8 mouse cellular contexts compared by ENCODE assay signal in genomic region chr5:69556628-69557403, GRCm38 (mm10). TPM values are rescaled to one million over a fixed set of nuclear protein-coding genes. Genes with fewer than 3 reads are reported as not detected.
DNase-seq lines count a peak whose midpoint lies in the region; ATAC-seq and TF ChIP-seq lines count a peak whose summit lies in the region.

Gene Guf1, plus strand, starts transcription at chr5:69556923.

- peaks cover 3% of the 10 kb centered on the region; the same call in 1 of the 2 replicates for H3K79me2 ChIP-seq in liver, adult 2 months (ENCODE audit: control insufficient read depth, insufficient read depth, low read length)
- H3K79me2 ChIP-seq in myocyte (ENCODE audit: control insufficient read depth, insufficient read depth): no peaks in the 10 kb centered on the region

- H3K9me3 ChIP-seq in heart, embryonic 11.5 days (replicated peaks; ENCODE audit: control insufficient read depth, low read length): no peaks in the 10 kb centered on the region
- H3K9me3 ChIP-seq in kidney, embryonic 16.5 days (ENCODE audit: low read length): no peaks in the 10 kb centered on the region

- H3K36me3 ChIP-seq in heart, embryonic 11.5 days (ENCODE audit: control insufficient read depth, insufficient read depth, low read length): no peaks in the 10 kb centered on the region
- H3K36me3 ChIP-seq in kidney, embryonic 16.5 days (ENCODE audit: insufficient read depth, low read length): peaks cover 14% of the 10 kb centered on the region; the same call in 1 of the 2 replicates
- H3K36me3 ChIP-seq in liver, adult 2 months (ENCODE audit: control insufficient read depth, insufficient read depth, low read length): peaks cover 12% of the 10 kb centered on the region
- peaks cover 5% of the 10 kb centered on the region for H3K36me3 ChIP-seq in myocyte (ENCODE audit: control insufficient read depth, insufficient read depth)
- H3K36me3 ChIP-seq in splenic B cell, adult 2 months (ENCODE audit: control insufficient read depth, insufficient read depth, low read length, poor library complexity, severe bottlenecking): 0 out of 2 replicates have a peak, but pooled peaks cover 4% of the 10 kb centered on the region

- peak within 1 kb of the TSS; percentile 91 for H3ac ChIP-seq in myocyte (ENCODE audit: control insufficient read depth, insufficient read length)

- peak within 1 kb of the TSS; percentile 85 for H3K9ac ChIP-seq in heart, embryonic 11.5 days (ENCODE audit: low read depth, low read length)
- H3K9ac ChIP-seq in kidney, embryonic 16.5 days (replicated peaks; ENCODE audit: low read length): peak within 1 kb of the TSS; percentile 97
- peak within 1 kb of the TSS; percentile 87 for H3K9ac ChIP-seq in liver, adult 2 months (ENCODE audit: low read depth, low read length)

- TF ChIP-seq CTCF in liver, adult 2 months (IDR thresholded peaks at IDR 0.05; ENCODE audit: low read depth, low read length): peak; percentile 18; the same call in 1 of the 2 replicates

- no peaks in the 10 kb centered on the region for H3K27me3 ChIP-seq in heart, embryonic 11.5 days (ENCODE audit: control insufficient read depth, insufficient read depth, low read length)
- H3K27me3 ChIP-seq in kidney, embryonic 16.5 days (ENCODE audit: insufficient read depth, low read length): no peaks in the 10 kb centered on the region
- H3K27me3 ChIP-seq in liver, adult 2 months (ENCODE audit: control insufficient read depth, insufficient read depth, low read length): no peaks in the 10 kb centered on the region
- H3K27me3 ChIP-seq in myocyte (ENCODE audit: control insufficient read depth, insufficient read depth, insufficient read length): no peaks in the 10 kb centered on the region
- H3K27me3 ChIP-seq in splenic B cell, adult 2 months (ENCODE audit: control insufficient read depth, insufficient read depth, low read length, poor library complexity, severe bottlenecking): no peaks in the 10 kb centered on the region

- peak within 1 kb of the TSS; percentile 72 for H3K4me2 ChIP-seq in heart, embryonic 11.5 days
- H3K4me2 ChIP-seq in kidney, embryonic 16.5 days (replicated peaks; ENCODE audit: low read depth, low read length): peak within 1 kb of the TSS; percentile 62
- H3K4me2 ChIP-seq in myocyte (ENCODE audit: low read depth): peak within 1 kb of the TSS; percentile 79

- WGBS in heart, embryonic 11.5 days (ENCODE audit: insufficient replicate concordance): under 1% methylated on average over 70 of the region's 72 CpGs
- under 1% methylated on average over 72 of the region's 72 CpGs for WGBS in kidney, embryonic 16.5 days
- under 1% methylated on average over 72 of the region's 72 CpGs for WGBS in liver, adult 2 months

- peak; percentile 96 to 97 for DNase-seq in B cell, adult 2 months
- peak; percentile 97 for DNase-seq in brain, adult 2 months (ENCODE audit: low read depth, low spot score)
- peak; percentile 75 for DNase-seq in liver, adult 2 months (ENCODE audit: extremely low read depth, low read depth, low spot score)
- DNase-seq in splenic B cell, adult 2 months (ENCODE audit: low read depth, low spot score): peak; percentile 91

- TF ChIP-seq POLR2A in liver, adult 2 months (IDR thresholded peaks at IDR 0.05; ENCODE audit: extremely low read depth, insufficient read depth, low read length): 0 out of 2 replicates have a peak, but pooled peaks have one; percentile 33
- TF ChIP-seq POLR2A in myocyte (IDR thresholded peaks at IDR 0.05; ENCODE audit: insufficient read length, low read depth): peak; percentile 72

- H3K27ac ChIP-seq in heart, embryonic 11.5 days (ENCODE audit: low read depth, low read length): peak within 1 kb of the TSS; percentile 67
- peak within 1 kb of the TSS; percentile 82 for H3K27ac ChIP-seq in kidney, embryonic 16.5 days (ENCODE audit: low read length)
- peak within 1 kb of the TSS; percentile 58; the same call in 1 of the 2 replicates for H3K27ac ChIP-seq in liver, adult 2 months (replicated peaks; ENCODE audit: insufficient read depth, low read depth, low read length)

- H3K4me3 ChIP-seq in heart, embryonic 11.5 days (ENCODE audit: low read depth, low read length): peak within 1 kb of the TSS; percentile 73
- H3K4me3 ChIP-seq in kidney, embryonic 16.5 days (ENCODE audit: low read length): peak within 1 kb of the TSS; percentile 92
- H3K4me3 ChIP-seq in liver, adult 2 months (ENCODE audit: insufficient read depth, low read depth, low read length): peak within 1 kb of the TSS; percentile 95
- peak within 1 kb of the TSS; percentile 46 for H3K4me3 ChIP-seq in myocyte

- H3K4me1 ChIP-seq in heart, embryonic 11.5 days (ENCODE audit: control insufficient read depth, insufficient read depth, low read length): 0 out of 2 replicates have a peak, but pooled peaks cover 2% of the 10 kb centered on the region
- peaks cover 5% of the 10 kb centered on the region for H3K4me1 ChIP-seq in kidney, embryonic 16.5 days (ENCODE audit: insufficient read depth, low read length)
- peaks cover 2% of the 10 kb centered on the region; the same call in 1 of the 2 replicates for H3K4me1 ChIP-seq in liver, adult 2 months (ENCODE audit: control insufficient read depth, insufficient read depth, low read length)

- ATAC-seq in erythroblast, adult 5-6 weeks (replicated peaks; ENCODE audit: low FRiP score, poor library complexity, severe bottlenecking): peak; percentile 90
- peak; percentile 88 for ATAC-seq in heart, embryonic 11.5 days (replicated peaks; ENCODE audit: insufficient number of reproducible peaks, low FRiP score, low TSS enrichment)
- ATAC-seq in kidney, embryonic 16.5 days (ENCODE audit: low FRiP score, low TSS enrichment): peak; percentile 98

TF ChIP-seq in myocyte, 11 proteins besides CTCF, POLR2A, EP300 and RAD21:
- TF ChIP-seq CEBPB (IDR thresholded peaks at IDR 0.05; ENCODE audit: insufficient read depth, poor library complexity, severe bottlenecking) (no peak), MYOG (IDR thresholded peaks at IDR 0.05; ENCODE audit: control insufficient read depth in 1 of 3, insufficient read depth in 1 of 3, insufficient read length in 2 of 3, low read depth in 2 of 3) (peak in 1 of 3 experiments; percentile 46), SRF (IDR thresholded peaks at IDR 0.05; ENCODE audit: control insufficient read depth, insufficient read length, low read depth) (peak; percentile 89), POLR2AphosphoS2 (IDR thresholded peaks at IDR 0.05; ENCODE audit: insufficient read length, low read depth) (peak; percentile 82), E2F4 (IDR thresholded peaks at IDR 0.05; ENCODE audit: insufficient read depth) (no peak)

RNA-seq across cellular contexts. Expression of gene Guf1, which starts in this region (rescaled TPM):
- 2.7 and 7.9 TPM in 2 replicates for total RNA-seq in erythroblast, adult 5-6 weeks (2015; ENCODE audit: low replicate concordance)
- 7.7 and 10.1 TPM in 2 replicates for total RNA-seq in erythroblast, adult 5-6 weeks (2017; ENCODE audit: low replicate concordance)
- polyA plus RNA-seq in heart, embryonic 11.5 days (2014; fragmentation: Nextera tagmentation; extraction: Ambion mirVana): 31.3 and 32.7 TPM in 2 replicates
- polyA plus RNA-seq in kidney, embryonic 16.5 days (2015; fragmentation: Nextera tagmentation; extraction: Ambion mirVana): 42.1 and 50.8 TPM in 2 replicates
- 15.4 and 18.9 TPM in 2 replicates for total RNA-seq in liver, adult 2 months (2014; rRNA removed)
- polyA plus RNA-seq in liver, adult 2 months (2012; rRNA removed): 3.0 and 4.0 TPM in 2 replicates
- polyA plus RNA-seq in myocyte (2012; fragmentation: generic; extraction: Trizol): 3.6 TPM

Comparison
In these comparisons a context has a peak if more than half of its experiments do, and no peak if none do; other contexts are left out.
1. Peak in every context shown above with its lines: DNase-seq, ATAC-seq, H3K4me3 ChIP-seq and H3K27ac ChIP-seq.